Comparison of ENCODE assay signal across 28 mouse cellular contexts in the genomic region with DNA sequence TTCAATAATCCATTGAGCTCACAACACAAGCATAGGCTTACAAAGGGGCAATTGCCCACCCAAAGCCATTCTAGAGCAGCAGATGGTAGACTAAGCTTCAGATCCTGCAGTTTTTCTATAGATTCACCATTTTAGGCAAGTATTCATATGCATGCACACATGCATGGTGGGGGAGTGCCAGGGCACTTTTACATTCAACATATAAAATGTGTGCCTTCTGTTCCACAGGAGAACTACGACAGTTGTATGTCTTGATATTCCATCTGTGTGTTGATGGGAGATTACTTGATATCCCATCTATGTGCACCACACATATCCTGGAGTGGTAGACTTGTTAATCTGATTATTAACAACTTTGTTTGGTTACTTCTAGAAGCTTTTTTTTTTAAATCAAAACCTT.
DNase-seq lines count a peak whose midpoint lies in the region; ATAC-seq and TF ChIP-seq lines count a peak whose summit lies in the region.
"Had no signal": no experiment of that assay in that cellular context is flagged by ENCODE, and none has a peak within 500 bp of the region (broad histone marks: within the 10 kb centered on the region; RNA-seq: fewer than 3 reads in every experiment).

No protein-coding gene starts in this region.

- peak; percentile 33; the same call in 1 of the 2 replicates for ATAC-seq in forebrain, embryonic 13.5 days
- no peak for ATAC-seq in forebrain, embryonic 12.5 days (ENCODE audit: low FRiP score)
- peak; percentile 36 for ATAC-seq in forebrain, postnatal 0 days
- ATAC-seq: activated CD4-positive, CD25-positive, alpha-beta regulatory T cell, adult 4 months; intestine, embryonic 15.5 days had no signal

- no peak overlapping the region for H3K4me3 ChIP-seq in forebrain, embryonic 13.5 days
- no peak overlapping the region for H3K4me3 ChIP-seq in forebrain, embryonic 12.5 days (replicated peaks)
- H3K4me3 ChIP-seq in forebrain, postnatal 0 days (ENCODE audit: low read depth, low read length): no peak overlapping the region
- H3K4me3 ChIP-seq: embryonic facial prominence, embryonic 10.5 days; embryonic facial prominence, embryonic 13.5 days; erythroblast, embryonic 14.5 days; gastrocnemius, adult 2 months; heart, embryonic 12.5 days; heart, embryonic 15.5 days; hindbrain, embryonic 15.5 days; intestine, embryonic 15.5 days had no signal

- no peak for TF ChIP-seq POLR2A in brain, embryonic 14.5 days (IDR thresholded peaks at IDR 0.05; ENCODE audit: borderline replicate concordance, extremely low read depth, insufficient read depth, insufficient read length, poor library complexity, severe bottlenecking)

- no peaks in the 10 kb centered on the region for H3K4me1 ChIP-seq in forebrain, embryonic 13.5 days
- peaks cover 5% of the 10 kb centered on the region; the same call in 1 of the 2 replicates for H3K4me1 ChIP-seq in forebrain, embryonic 12.5 days
- no peaks in the 10 kb centered on the region for H3K4me1 ChIP-seq in forebrain, postnatal 0 days (ENCODE audit: insufficient read depth)
- H3K4me1 ChIP-seq: embryonic facial prominence, embryonic 13.5 days; heart, embryonic 12.5 days; heart, embryonic 15.5 days; hindbrain, embryonic 15.5 days; intestine, embryonic 15.5 days had no signal

- H3K4me2 ChIP-seq in forebrain, embryonic 13.5 days: no peak overlapping the region
- no peak overlapping the region for H3K4me2 ChIP-seq in forebrain, embryonic 12.5 days
- no peak overlapping the region for H3K4me2 ChIP-seq in forebrain, postnatal 0 days (ENCODE audit: low read depth)
- H3K4me2 ChIP-seq: embryonic facial prominence, embryonic 13.5 days; heart, embryonic 12.5 days; heart, embryonic 15.5 days; hindbrain, embryonic 15.5 days; intestine, embryonic 15.5 days had no signal

- peak; percentile 23 for DNase-seq in heart, adult 11 months
- no peak for DNase-seq in heart, postnatal 14 days
- DNase-seq in brain, embryonic 14.5 days (ENCODE audit: low read depth): peak; percentile 40
- DNase-seq in forebrain, postnatal 0 days: peak; percentile 68
- DNase-seq in layer of hippocampus, adult 11-12 months (ENCODE audit: low spot score): no peak
- DNase-seq: adrenal gland, adult 8-10 months; adrenal gland, postnatal 25 days; cerebellum, adult 11 months; cerebellum, adult 2 months; cerebellum, adult 9-11 months; cerebellum, postnatal 25 days; embryo, embryonic 11 days; gastrocnemius, adult 2 months; gastrocnemius, postnatal 14 days; heart, adult 18-20 months; heart, postnatal 10 days; heart, postnatal 4 days; kidney, adult 18-20 months had no signal

- H3K36me3 ChIP-seq in forebrain, embryonic 13.5 days (ENCODE audit: poor library complexity, severe bottlenecking): no peaks in the 10 kb centered on the region
- no peaks in the 10 kb centered on the region for H3K36me3 ChIP-seq in forebrain, embryonic 12.5 days (replicated peaks)
- H3K36me3 ChIP-seq in forebrain, postnatal 0 days (ENCODE audit: insufficient read depth): no peaks in the 10 kb centered on the region
- H3K36me3 ChIP-seq: embryonic facial prominence, embryonic 10.5 days; embryonic facial prominence, embryonic 13.5 days; heart, embryonic 12.5 days; heart, embryonic 15.5 days; hindbrain, embryonic 15.5 days; intestine, embryonic 15.5 days had no signal

- no peak overlapping the region for H3K9ac ChIP-seq in forebrain, embryonic 13.5 days
- H3K9ac ChIP-seq in forebrain, embryonic 12.5 days: no peak overlapping the region
- no peak overlapping the region for H3K9ac ChIP-seq in forebrain, postnatal 0 days
- H3K9ac ChIP-seq: embryonic facial prominence, embryonic 13.5 days; heart, embryonic 12.5 days; heart, embryonic 15.5 days; hindbrain, embryonic 15.5 days; intestine, embryonic 15.5 days had no signal

- TF ChIP-seq CTCF in brain, embryonic 14.5 days (IDR thresholded peaks at IDR 0.05; ENCODE audit: borderline replicate concordance, extremely low read depth, insufficient read depth, insufficient read length): no peak
- TF ChIP-seq CTCF in forebrain, postnatal 0 days (IDR thresholded peaks at IDR 0.05; ENCODE audit: low read depth): no peak

- 96% methylated on average over 1 of the region's 1 CpGs for WGBS in forebrain, embryonic 13.5 days
- 89% methylated on average over 1 of the region's 1 CpGs for WGBS in forebrain, embryonic 12.5 days
- WGBS in forebrain, postnatal 0 days: 74% methylated on average over 1 of the region's 1 CpGs

- intact Hi-C loops in heart, postnatal 14 days (cut with DNase I): no loop called here

- H3K27me3 ChIP-seq in forebrain, embryonic 13.5 days: no peaks in the 10 kb centered on the region
- H3K27me3 ChIP-seq in forebrain, embryonic 12.5 days: no peaks in the 10 kb centered on the region
- no peaks in the 10 kb centered on the region for H3K27me3 ChIP-seq in forebrain, postnatal 0 days (ENCODE audit: insufficient read depth, low read length)
- H3K27me3 ChIP-seq: embryonic facial prominence, embryonic 13.5 days; heart, embryonic 12.5 days; heart, embryonic 15.5 days; hindbrain, embryonic 15.5 days; intestine, embryonic 15.5 days had no signal

- no peaks in the 10 kb centered on the region for H3K9me3 ChIP-seq in forebrain, embryonic 13.5 days (replicated peaks)
- H3K9me3 ChIP-seq in forebrain, embryonic 12.5 days: no peaks in the 10 kb centered on the region
- no peaks in the 10 kb centered on the region for H3K9me3 ChIP-seq in forebrain, postnatal 0 days (ENCODE audit: low read length)
- H3K9me3 ChIP-seq: embryonic facial prominence, embryonic 10.5 days; embryonic facial prominence, embryonic 13.5 days; heart, embryonic 12.5 days; heart, embryonic 15.5 days; hindbrain, embryonic 15.5 days; intestine, embryonic 15.5 days had no signal

- H3K27ac ChIP-seq in forebrain, embryonic 13.5 days: no peak overlapping the region
- no peak overlapping the region for H3K27ac ChIP-seq in forebrain, embryonic 12.5 days
- peak overlapping the region; percentile 15; the same call in 1 of the 2 replicates for H3K27ac ChIP-seq in forebrain, postnatal 0 days (ENCODE audit: low read depth, low read length)
- H3K27ac ChIP-seq: embryonic facial prominence, embryonic 10.5 days; embryonic facial prominence, embryonic 13.5 days; gastrocnemius, adult 2 months; heart, embryonic 15.5 days; hindbrain, embryonic 15.5 days; intestine, embryonic 15.5 days had no signal

Comparison
In these comparisons a context has a peak if more than half of its experiments do, and no peak if none do; other contexts are left out.
1. DNase-seq: peak in heart, adult 11 months (single experiment), brain, embryonic 14.5 days (single experiment) and forebrain, postnatal 0 days (single experiment); none in heart, postnatal 14 days (0 of 2) and layer of hippocampus, adult 11-12 months (single experiment).